Mouse (Mus musculus): ENCODE data around the gene Atg7. TPM values are rescaled to one million over a fixed set of nuclear protein-coding genes. Genes with fewer than 3 reads are reported as not detected.

The Atg7 gene
- polyA plus RNA-seq, 1 experiment from 2014 or later = 19.7 TPM

DNA sequence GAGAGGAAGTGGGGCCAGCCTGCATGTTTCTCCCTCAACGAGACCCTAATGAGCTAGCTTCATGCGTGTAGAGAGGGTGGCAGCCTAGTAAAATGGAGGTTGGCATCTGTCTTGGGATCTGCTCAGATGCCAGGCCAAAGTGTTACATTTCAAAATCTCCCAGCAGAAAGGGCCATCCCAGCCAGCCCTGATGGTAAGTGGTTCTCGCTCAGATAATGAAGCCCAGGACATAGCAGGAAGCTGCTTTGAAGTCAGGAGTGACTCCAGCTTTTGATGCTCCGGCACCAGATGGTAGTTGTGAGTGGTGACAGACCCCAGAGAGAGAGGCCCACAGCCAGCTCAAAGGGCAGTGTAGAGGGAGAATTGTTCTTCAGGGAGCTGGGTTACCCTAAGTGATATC lies 155.8 kb downstream of the Atg7 start:
- Histone ChIP-seq H3K36me3 (replicated peaks) (no peaks in the 10 kb centered on the region), H3K4me3 (no peak overlapping the region), H3K9me3 (no peaks in the 10 kb centered on the region), H3K4me1 (peaks cover 19% of the 10 kb centered on the region), H3K27ac (replicated peaks) (no peak overlapping the region), H3K27me3 (replicated peaks; ENCODE audit: low read depth, poor library complexity, severe bottlenecking) (no peaks in the 10 kb centered on the region)
- 67% methylated on average over 4 of the region's 4 CpGs for WGBS
- DNase-seq (ENCODE audit: low spot score) = no peak

DNA sequence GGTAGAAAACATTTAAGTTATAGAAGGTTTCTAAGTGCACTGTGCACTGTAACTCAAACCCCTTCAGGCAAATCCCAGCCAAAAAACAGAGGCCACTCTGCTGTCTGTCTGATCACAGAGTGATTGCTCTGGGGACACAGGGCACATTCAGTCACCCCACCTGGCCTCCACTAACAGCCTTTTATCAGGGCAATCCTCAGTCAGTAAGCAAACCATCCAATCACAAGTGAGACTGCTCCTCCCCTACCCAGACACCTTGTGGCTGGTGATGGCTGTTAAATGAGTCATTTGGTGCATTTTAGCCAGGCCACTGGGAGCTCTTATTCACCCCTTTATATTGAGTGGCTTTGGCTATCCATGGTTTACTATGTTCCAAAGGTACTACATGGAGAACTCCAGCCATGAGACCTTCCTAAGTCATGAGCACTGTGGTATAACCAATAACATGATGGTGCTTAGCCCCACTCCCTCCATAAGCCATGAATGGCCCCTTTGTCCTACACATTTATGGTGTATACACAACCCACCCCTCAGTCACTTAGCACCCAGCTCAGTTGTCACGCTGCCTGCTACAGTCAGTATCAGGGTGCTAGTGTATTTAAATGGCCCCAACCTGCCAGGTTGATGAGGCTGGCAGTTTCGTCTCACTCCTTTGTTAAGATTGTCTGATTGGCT lies 157.5 kb downstream of the Atg7 start:
- no peak overlapping the region for H3K27ac ChIP-seq (replicated peaks)
- no peak for DNase-seq (ENCODE audit: low spot score)
- H3K36me3 ChIP-seq (replicated peaks) = no peaks in the 10 kb centered on the region
- H3K4me3 ChIP-seq = no peak overlapping the region
- 63% methylated on average over 2 of the region's 2 CpGs for WGBS
- H3K9me3 ChIP-seq = no peaks in the 10 kb centered on the region
- H3K27me3 ChIP-seq (replicated peaks; ENCODE audit: low read depth, poor library complexity, severe bottlenecking) = no peaks in the 10 kb centered on the region
- peaks cover 27% of the 10 kb centered on the region for H3K4me1 ChIP-seq

DNA sequence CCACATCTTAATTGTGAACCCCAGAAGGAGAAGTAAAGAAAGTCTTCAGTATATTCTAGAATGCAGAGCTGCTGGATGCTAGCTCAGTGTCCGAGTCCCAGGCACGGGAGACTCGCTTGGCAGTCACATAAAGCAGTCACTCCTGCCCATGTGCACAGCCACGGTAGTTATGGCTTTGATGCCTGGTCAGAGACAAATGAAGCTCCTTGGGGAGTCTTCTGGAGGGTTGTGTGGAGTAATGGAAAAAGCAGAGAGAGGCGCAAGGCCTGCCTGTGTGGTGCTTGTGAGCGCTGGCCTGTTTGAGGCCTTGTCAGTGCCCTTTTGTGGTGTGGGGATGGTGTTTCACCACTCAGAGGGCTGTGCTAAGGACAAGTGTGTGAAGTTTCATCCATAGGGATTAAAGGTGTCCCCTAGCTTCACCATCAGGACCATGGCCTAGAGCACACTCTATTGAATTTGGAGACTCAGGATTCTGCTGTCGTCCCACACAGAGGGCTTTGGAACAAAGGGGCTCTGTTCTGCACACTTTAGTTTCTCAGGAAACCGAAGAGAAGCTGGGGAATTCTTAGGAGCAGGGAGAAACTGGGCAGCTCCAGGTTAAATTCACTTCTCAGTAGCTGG lies 161.1 kb downstream of the Atg7 start:
- no peak for DNase-seq (ENCODE audit: low spot score)
- H3K27ac ChIP-seq (replicated peaks) = no peak overlapping the region; the same call in 1 of the 2 replicates
- WGBS = 55% methylated on average over 8 of the region's 8 CpGs
- no peak overlapping the region for H3K4me3 ChIP-seq
- no peaks in the 10 kb centered on the region for H3K36me3 ChIP-seq (replicated peaks)
- peaks cover 20% of the 10 kb centered on the region for H3K4me1 ChIP-seq
- no peaks in the 10 kb centered on the region for H3K27me3 ChIP-seq (replicated peaks; ENCODE audit: low read depth, poor library complexity, severe bottlenecking)
- H3K9me3 ChIP-seq = no peaks in the 10 kb centered on the region

DNA sequence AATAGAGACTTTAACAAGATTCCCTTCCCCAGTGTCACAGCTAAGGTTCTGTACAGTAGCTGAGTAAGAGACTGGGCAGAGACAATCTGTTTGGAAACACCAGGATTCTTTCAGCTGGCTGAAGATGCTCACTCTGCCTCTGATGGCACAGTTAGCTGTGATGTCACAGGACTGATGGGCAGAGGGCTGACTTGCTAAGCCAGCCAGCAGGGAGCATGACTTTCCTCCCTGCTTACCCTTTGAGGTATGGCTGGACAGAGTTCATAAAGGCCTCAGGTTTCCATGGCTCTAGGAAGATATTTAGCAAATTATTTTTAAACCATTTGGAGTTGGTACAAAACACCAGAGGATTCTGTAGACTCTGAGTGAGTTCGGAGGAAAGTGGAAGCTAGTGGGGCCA lies 162.0 kb downstream of the Atg7 start:
- 0 out of 2 replicates have a peak overlapping the region, but pooled peaks have one; percentile 1 for H3K27ac ChIP-seq (replicated peaks)
- H3K4me3 ChIP-seq = no peak overlapping the region
- DNase-seq (ENCODE audit: low spot score) = no peak
- peaks cover 20% of the 10 kb centered on the region for H3K4me1 ChIP-seq
- no peaks in the 10 kb centered on the region for H3K9me3 ChIP-seq
- no peaks in the 10 kb centered on the region for H3K36me3 ChIP-seq (replicated peaks)
- 86% methylated on average over 1 of the region's 1 CpGs for WGBS
- H3K27me3 ChIP-seq (replicated peaks; ENCODE audit: low read depth, poor library complexity, severe bottlenecking) = no peaks in the 10 kb centered on the region

DNA sequence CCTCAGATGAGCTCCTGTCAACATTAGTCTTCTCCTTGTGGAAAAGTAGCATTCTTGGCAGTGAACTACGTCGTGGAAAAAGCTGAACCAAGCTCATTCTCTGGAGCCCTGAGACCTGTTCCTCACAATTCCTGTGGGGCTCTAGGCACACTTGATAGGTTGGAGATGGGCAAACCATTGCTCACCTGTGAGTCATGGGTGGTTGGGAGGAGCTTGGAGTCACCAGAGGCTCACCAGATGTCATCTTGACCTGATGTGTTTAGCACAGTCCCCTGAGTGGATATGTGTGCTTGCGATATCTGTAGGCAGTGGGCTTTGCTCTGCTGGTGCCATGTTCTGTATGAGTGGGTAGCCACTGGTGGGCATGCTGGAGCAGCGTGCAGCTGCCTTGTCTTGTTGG lies 163.0 kb downstream of the Atg7 start:
- H3K4me1 ChIP-seq = peaks cover 13% of the 10 kb centered on the region
- no peak for DNase-seq (ENCODE audit: low spot score)
- 86% methylated on average over 4 of the region's 4 CpGs for WGBS
- no peaks in the 10 kb centered on the region for H3K36me3 ChIP-seq (replicated peaks)
- no peak overlapping the region for H3K27ac ChIP-seq (replicated peaks)
- no peaks in the 10 kb centered on the region for H3K27me3 ChIP-seq (replicated peaks; ENCODE audit: low read depth, poor library complexity, severe bottlenecking)
- no peak overlapping the region for H3K4me3 ChIP-seq
- H3K9me3 ChIP-seq = no peaks in the 10 kb centered on the region

DNA sequence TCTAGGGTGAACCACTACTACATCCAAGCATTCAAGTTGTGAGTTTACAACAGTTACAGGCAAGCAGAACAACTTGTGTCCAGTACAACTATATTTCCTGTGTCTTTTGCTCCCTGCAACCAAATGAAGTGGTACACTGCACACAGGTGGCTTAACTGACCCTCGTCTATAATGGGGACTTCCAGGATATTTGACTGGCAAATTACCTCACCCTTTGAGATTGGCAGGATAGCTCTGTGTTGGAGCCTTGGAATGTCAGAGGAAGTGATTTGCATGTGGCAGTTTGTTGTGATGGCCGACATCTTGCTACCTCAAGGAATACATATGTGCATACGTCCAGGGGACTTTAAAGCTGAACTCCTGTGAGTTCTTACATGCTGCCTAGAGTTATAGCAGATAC lies 164.6 kb downstream of the Atg7 start:
- Histone ChIP-seq H3K27me3 (replicated peaks; ENCODE audit: low read depth, poor library complexity, severe bottlenecking) (no peaks in the 10 kb centered on the region), H3K4me1 (peaks cover 8% of the 10 kb centered on the region), H3K9me3 (no peaks in the 10 kb centered on the region), H3K4me3 (no peak overlapping the region), H3K36me3 (replicated peaks) (no peaks in the 10 kb centered on the region), H3K27ac (replicated peaks) (no peak overlapping the region)
- no peak for DNase-seq (ENCODE audit: low spot score)
- WGBS = 70% methylated on average over 3 of the region's 3 CpGs

DNA sequence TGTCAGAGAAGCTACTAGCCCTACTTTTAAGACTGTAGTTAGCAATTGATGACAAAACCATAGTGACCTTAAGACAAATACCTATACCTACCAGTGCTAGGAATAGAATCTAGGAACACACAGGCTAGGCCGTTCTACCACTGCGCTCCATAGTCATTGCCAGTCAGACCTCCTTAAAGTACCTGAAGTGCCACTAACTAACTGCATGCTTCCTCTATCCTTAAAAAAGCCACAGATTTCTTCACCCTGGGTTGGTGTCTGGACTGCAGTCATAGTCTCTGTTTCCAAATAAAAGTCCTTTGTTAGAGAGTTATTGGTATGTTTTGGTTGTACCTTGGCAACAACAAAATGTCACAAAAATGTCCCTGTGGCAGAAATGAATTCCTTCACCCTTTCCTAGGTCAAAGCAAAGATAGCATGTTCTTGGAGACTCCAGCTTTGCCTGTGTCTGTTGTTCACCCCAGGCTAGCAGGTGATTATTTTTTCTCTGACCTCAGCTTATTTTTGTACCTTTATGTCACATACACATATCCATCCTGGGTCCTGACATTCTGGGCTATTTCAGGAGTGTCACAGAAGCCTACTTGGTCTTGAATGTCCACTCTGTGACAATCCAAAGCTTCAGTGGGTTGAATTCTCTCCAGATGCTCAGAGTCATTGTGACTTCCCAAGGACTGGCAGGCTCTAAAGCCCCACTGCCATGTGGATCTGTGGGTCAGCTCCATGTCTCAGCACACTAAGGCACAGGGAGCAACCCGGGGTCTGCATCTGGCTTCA lies 165.9 kb downstream of the Atg7 start:
- Histone ChIP-seq H3K4me3 (no peak overlapping the region), H3K9me3 (no peaks in the 10 kb centered on the region), H3K27ac (replicated peaks) (0 out of 2 replicates have a peak overlapping the region, but pooled peaks have one; percentile 19), H3K27me3 (replicated peaks; ENCODE audit: low read depth, poor library complexity, severe bottlenecking) (no peaks in the 10 kb centered on the region), H3K4me1 (peaks cover 6% of the 10 kb centered on the region), H3K36me3 (replicated peaks) (no peaks in the 10 kb centered on the region)
- 90% methylated on average over 3 of the region's 3 CpGs for WGBS
- no peak for DNase-seq (ENCODE audit: low spot score)

DNA sequence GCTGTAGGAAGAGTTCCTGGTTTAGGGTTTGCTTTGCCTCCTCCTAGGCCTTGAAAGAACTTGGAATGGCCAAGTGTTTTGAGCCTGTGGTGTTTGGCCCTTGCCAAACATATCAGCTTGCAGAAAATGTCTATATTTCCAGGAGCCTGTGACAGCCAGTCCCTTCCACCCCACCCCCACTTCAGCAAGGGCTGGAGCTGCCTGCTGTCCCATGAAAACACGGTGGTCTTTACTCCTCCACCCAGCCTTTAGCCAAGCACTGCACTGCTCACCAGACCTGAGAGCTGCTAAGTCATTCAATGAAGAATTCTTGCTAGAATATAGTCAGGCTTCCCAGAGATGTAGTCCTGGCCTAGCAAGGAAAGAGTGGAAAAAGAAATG lies 166.5 kb downstream of the Atg7 start:
- H3K27me3 ChIP-seq (replicated peaks; ENCODE audit: low read depth, poor library complexity, severe bottlenecking) = no peaks in the 10 kb centered on the region
- peaks cover under 1% of the 10 kb centered on the region; the same call in 1 of the 2 replicates for H3K4me1 ChIP-seq
- H3K9me3 ChIP-seq = no peaks in the 10 kb centered on the region
- H3K36me3 ChIP-seq (replicated peaks) = no peaks in the 10 kb centered on the region
- H3K27ac ChIP-seq (replicated peaks) = 0 out of 2 replicates have a peak overlapping the region, but pooled peaks have one; percentile 19
- 66% methylated on average over 1 of the region's 1 CpGs for WGBS
- no peak for DNase-seq (ENCODE audit: low spot score)
- H3K4me3 ChIP-seq = no peak overlapping the region

DNA sequence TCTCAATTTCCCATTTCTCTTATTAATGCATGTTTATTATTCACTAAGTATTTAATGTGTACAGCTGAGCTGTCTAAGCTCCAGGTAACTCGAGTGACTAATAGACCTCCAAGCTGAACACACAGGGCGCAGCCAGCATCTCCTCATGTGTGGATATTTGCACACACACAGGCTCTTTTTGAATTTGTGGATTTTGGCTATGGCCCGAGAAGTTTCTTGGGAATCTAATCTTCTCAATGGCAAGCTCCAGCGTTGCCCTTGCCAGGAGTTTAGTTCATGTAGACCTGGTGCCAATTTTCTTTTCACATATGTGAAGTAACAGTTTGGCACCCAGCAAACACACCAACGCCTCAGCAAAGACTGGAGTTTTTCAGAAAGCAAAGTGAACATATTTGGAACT lies 169.4 kb downstream of the Atg7 start:
- DNase-seq (ENCODE audit: low spot score) = no peak
- WGBS = 89% methylated on average over 5 of the region's 5 CpGs
- H3K4me1 ChIP-seq = peaks cover 17% of the 10 kb centered on the region

DNA sequence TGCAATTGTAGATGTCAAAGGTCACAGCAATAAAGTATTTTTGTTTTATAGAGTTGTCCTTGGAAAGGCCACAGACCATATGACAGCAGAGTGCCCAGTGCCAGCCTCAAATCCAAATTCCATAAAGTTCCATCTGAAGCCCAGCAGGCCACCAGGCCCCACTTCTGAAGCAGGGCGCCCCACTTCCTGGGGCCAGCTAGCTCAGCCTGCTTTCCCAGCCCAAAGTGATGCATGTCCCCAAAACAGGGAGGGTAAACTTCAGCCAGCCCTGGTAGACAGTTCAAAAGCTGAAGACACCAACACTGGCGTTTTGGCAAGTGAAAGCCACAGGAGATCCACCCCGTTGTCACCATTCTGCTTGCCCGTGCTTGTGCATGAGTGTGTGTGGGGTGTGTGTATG lies 169.9 kb downstream of the Atg7 start:
- Histone ChIP-seq H3K27me3 (replicated peaks; ENCODE audit: low read depth, poor library complexity, severe bottlenecking) (no peaks in the 10 kb centered on the region), H3K4me3 (no peak overlapping the region), H3K36me3 (replicated peaks) (no peaks in the 10 kb centered on the region), H3K9me3 (no peaks in the 10 kb centered on the region), H3K4me1 (peaks cover 22% of the 10 kb centered on the region), H3K27ac (replicated peaks) (no peak overlapping the region)
- no peak for DNase-seq (ENCODE audit: low spot score)
- WGBS = 88% methylated on average over 4 of the region's 4 CpGs

More for the DNA sequence above, 169.4 kb downstream of the Atg7 start:
- H3K27me3 ChIP-seq (replicated peaks; ENCODE audit: low read depth, poor library complexity, severe bottlenecking) = no peaks in the 10 kb centered on the region
- no peak overlapping the region for H3K4me3 ChIP-seq
- H3K36me3 ChIP-seq (replicated peaks) = no peaks in the 10 kb centered on the region
- H3K9me3 ChIP-seq = no peaks in the 10 kb centered on the region
- H3K27ac ChIP-seq (replicated peaks) = no peak overlapping the region

DNA sequence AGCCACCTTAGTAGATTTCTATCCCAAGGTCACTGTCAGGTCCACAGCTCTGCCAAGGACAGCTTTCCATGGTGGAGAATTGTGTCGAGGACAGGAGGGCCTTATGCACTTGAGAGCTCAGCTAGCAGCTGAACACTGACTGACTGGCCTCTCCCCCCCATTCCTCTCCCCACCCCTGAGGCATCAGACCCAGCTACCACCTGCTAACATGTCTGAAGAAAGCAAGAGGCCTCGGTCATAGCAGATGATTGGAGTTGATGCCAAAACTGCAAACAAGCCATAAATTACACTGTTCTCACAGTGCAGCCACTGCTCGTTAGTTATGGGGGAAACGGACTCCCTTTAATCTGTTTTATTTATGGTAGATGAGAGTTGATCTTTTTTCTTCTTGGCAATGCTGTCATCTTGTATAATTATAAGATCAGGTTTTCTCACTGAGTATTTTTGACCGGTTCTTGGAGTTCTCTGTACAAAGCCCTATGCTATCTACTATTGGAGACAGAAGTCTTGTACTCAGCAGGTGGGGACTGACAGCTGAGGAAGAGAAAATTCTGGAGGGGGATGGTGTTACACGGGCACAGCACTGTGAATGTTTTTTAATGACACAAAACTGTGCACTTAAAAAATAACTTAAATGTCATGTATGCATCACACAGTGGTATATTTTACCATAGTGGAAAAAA lies 171.4 kb downstream of the Atg7 start:
- H3K27me3 ChIP-seq (replicated peaks; ENCODE audit: low read depth, poor library complexity, severe bottlenecking) = no peaks in the 10 kb centered on the region
- no peak for DNase-seq (ENCODE audit: low spot score)
- no peaks in the 10 kb centered on the region for H3K9me3 ChIP-seq
- no peak overlapping the region for H3K27ac ChIP-seq (replicated peaks)
- H3K4me3 ChIP-seq = no peak overlapping the region
- peaks cover 37% of the 10 kb centered on the region for H3K4me1 ChIP-seq
- H3K36me3 ChIP-seq (replicated peaks) = no peaks in the 10 kb centered on the region
- 86% methylated on average over 6 of the region's 6 CpGs for WGBS

DNA sequence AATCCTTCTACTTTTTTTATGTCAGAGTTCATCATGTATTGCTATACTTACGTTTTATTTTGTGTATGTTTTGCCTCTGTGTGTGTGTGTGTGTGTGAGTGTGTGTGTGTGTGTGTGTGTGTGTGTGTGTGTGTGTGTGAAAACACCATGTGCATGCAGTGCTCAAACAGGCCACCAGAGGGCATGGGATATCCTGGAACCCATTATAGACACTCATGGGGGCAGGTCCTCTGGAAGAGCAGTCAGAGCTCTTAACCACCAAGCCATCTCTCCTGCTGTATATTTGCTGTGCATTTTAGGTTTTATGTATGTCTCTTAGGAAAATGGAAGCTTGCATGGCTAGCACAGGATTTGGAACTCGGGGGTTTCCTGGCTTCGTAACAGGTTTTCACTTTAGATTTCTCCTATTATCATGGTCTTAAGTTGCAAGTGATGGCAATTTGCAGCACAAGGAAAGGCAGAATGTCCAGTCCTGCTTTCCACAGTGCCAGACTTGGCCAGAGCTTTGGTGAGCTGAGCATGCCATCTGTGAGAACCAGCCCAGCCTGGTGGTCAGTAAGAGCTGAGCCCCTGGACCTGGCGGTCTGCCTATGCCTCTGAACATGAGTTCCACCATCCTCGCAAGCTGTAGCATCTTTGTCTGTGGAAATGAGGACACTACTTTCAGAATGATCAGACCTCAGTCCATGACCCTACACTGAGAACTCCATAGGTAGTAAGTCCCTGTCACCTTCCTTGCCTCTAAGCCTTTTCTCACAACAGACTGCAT lies 172.2 kb downstream of the Atg7 start:
- H3K9me3 ChIP-seq = no peaks in the 10 kb centered on the region
- H3K36me3 ChIP-seq (replicated peaks) = no peaks in the 10 kb centered on the region
- 98% methylated on average over 5 of the region's 5 CpGs for WGBS
- peaks cover 44% of the 10 kb centered on the region for H3K4me1 ChIP-seq
- H3K27ac ChIP-seq (replicated peaks) = no peak overlapping the region
- no peak overlapping the region for H3K4me3 ChIP-seq
- no peaks in the 10 kb centered on the region for H3K27me3 ChIP-seq (replicated peaks; ENCODE audit: low read depth, poor library complexity, severe bottlenecking)
- DNase-seq (ENCODE audit: low spot score) = no peak

Data from embryonic facial prominence, embryonic 10.5 days (tissue).